Mouse (Mus musculus): ENCODE measurements around the gene Cdk2. TPM values are rescaled to one million over a fixed set of nuclear protein-coding genes. Genes with fewer than 3 reads are reported as not detected.
"Not testable (repeated sequence)": the region's sequence is repeated elsewhere in the genome, so short reads cannot be mapped to it uniquely, and the experiment has no call there.

The Cdk2 gene
- total and polyA plus RNA-seq, 3 experiments: 40.5 to 72.4 TPM; not detected in 1

GRCm38 (mm10) chr10:128725466-128725865, 20.6 kb upstream of the Cdk2 start:
- not testable (repeated sequence) for H3K9me3 ChIP-seq (replicated peaks; ENCODE audit: insufficient read depth, low read length); H3K4me1 ChIP-seq (ENCODE audit: control insufficient read depth in 1 of 2, insufficient read depth in 2 of 2, low read length in 2 of 2); H3K79me2 ChIP-seq (ENCODE audit: control insufficient read depth, insufficient read depth, low read length, poor library complexity); H3K36me3 ChIP-seq (ENCODE audit: control insufficient read depth in 1 of 2, insufficient read depth in 2 of 2, low read length in 2 of 2); H3K4me3 ChIP-seq (ENCODE audit: control insufficient read depth in 1 of 2, insufficient read depth in 1 of 2, low read depth in 2 of 2, low read length in 2 of 2); H3K27me3 ChIP-seq (ENCODE audit: control insufficient read depth in 1 of 2, insufficient read depth in 2 of 2, low read length in 2 of 2)
- TF ChIP-seq ZNF384 (IDR thresholded peaks at IDR 0.05; ENCODE audit: low read depth, low read length): peak; percentile 88
- peak; percentile 55 for DNase-seq (ENCODE audit: low read depth, low spot score)
- H3K9ac ChIP-seq (ENCODE audit: control insufficient read depth, low read depth, low read length, poor library complexity, severe bottlenecking): peak overlapping the region; percentile 25
- H3K27ac ChIP-seq (ENCODE audit: control insufficient read depth, low read depth, low read length): 0 out of 2 replicates have a peak overlapping the region, but pooled peaks have one; percentile 7

GRCm38 (mm10) chr10:128715559-128716537, 11.0 kb upstream of the Cdk2 start:
- H3K79me2 ChIP-seq (ENCODE audit: control insufficient read depth, insufficient read depth, low read length, poor library complexity): no peaks in the 10 kb centered on the region
- H3K27me3 ChIP-seq (ENCODE audit: control insufficient read depth in 1 of 2, insufficient read depth in 2 of 2, low read length in 2 of 2): no peaks in the 10 kb centered on the region
- peak; percentile 83 for DNase-seq (ENCODE audit: low read depth, low spot score)
- H3K4me1 ChIP-seq (ENCODE audit: control insufficient read depth in 1 of 2, insufficient read depth in 2 of 2, low read length in 2 of 2): peaks cover 0 to 12% of the 10 kb centered on the region in 2 experiments; a peak in 2 of 4 replicates
- peak overlapping the region; percentile 11 to 44 for H3K4me3 ChIP-seq (ENCODE audit: control insufficient read depth in 1 of 2, insufficient read depth in 1 of 2, low read depth in 2 of 2, low read length in 2 of 2)
- no peak overlapping the region for H3K27ac ChIP-seq (ENCODE audit: control insufficient read depth, low read depth, low read length)
- no peaks in the 10 kb centered on the region for H3K9me3 ChIP-seq (replicated peaks; ENCODE audit: insufficient read depth, low read length)
- H3K9ac ChIP-seq (ENCODE audit: control insufficient read depth, low read depth, low read length, poor library complexity, severe bottlenecking): peak overlapping the region; percentile 23
- H3K36me3 ChIP-seq (ENCODE audit: control insufficient read depth in 1 of 2, insufficient read depth in 2 of 2, low read length in 2 of 2): peaks cover 0 to 3% of the 10 kb centered on the region in 2 experiments; a peak in 1 of 4 replicates
- TF ChIP-seq ZKSCAN1 (IDR thresholded peaks at IDR 0.05; ENCODE audit: low read depth, low read length) (no peak), POLR2A (IDR thresholded peaks at IDR 0.05; ENCODE audit: control insufficient read depth in 1 of 2, insufficient read depth in 1 of 2, low read depth in 1 of 2, low read length in 2 of 2, poor library complexity in 1 of 2) (no peak), CHD2 (IDR thresholded peaks at IDR 0.05; ENCODE audit: low read length) (no peak), TBP (IDR thresholded peaks at IDR 0.05; ENCODE audit: low read depth, low read length) (no peak), HCFC1 (IDR thresholded peaks at IDR 0.05; ENCODE audit: low read depth, low read length) (0 out of 2 replicates have a peak, but pooled peaks have one; percentile 20), MAFK (IDR thresholded peaks at IDR 0.05; ENCODE audit: borderline replicate concordance, low read depth, low read length) (no peak), USF1 (IDR thresholded peaks at IDR 0.05; ENCODE audit: low read depth, low read length) (no peak), ELF1 (IDR thresholded peaks at IDR 0.05; ENCODE audit: low read depth, low read length) (0 out of 2 replicates have a peak, but pooled peaks have one; percentile 38), KAT2A (conservative IDR thresholded peaks at IDR 0.05; ENCODE audit: low read depth, low read length) (no peak), USF2 (IDR thresholded peaks at IDR 0.05; ENCODE audit: borderline replicate concordance in 1 of 2, insufficient read depth in 1 of 2, low read depth in 1 of 2, low read length in 2 of 2) (no peak), MEF2A (IDR thresholded peaks at IDR 0.05; ENCODE audit: extremely low read depth, insufficient replicate concordance, low read depth, low read length, poor library complexity, severe bottlenecking) (no peak), GATA1 (IDR thresholded peaks at IDR 0.05; ENCODE audit: low read depth, low read length) (no peak), ZMIZ1 (IDR thresholded peaks at IDR 0.05; ENCODE audit: low read depth, low read length) (peak; percentile 47; the same call in 1 of the 2 replicates), RAD21 (IDR thresholded peaks at IDR 0.05; ENCODE audit: low read depth, low read length) (no peak), ETS1 (IDR thresholded peaks at IDR 0.05; ENCODE audit: low read depth, low read length) (0 out of 2 replicates have a peak, but pooled peaks have one; percentile 1), CTCF (IDR thresholded peaks at IDR 0.05 in 2 of 3, conservative IDR thresholded peaks at IDR 0.05 in 1 of 3; ENCODE audit: control insufficient read depth in 1 of 3, insufficient read depth in 1 of 3, low read depth in 2 of 3, low read length in 3 of 3, poor library complexity in 1 of 3, severe bottlenecking in 1 of 3) (no peak)

GRCm38 (mm10) chr10:128711318-128711717, 6.5 kb upstream of the Cdk2 start:
- not testable (repeated sequence) for H3K79me2 ChIP-seq (ENCODE audit: control insufficient read depth, insufficient read depth, low read length, poor library complexity); H3K9me3 ChIP-seq (replicated peaks; ENCODE audit: insufficient read depth, low read length); H3K27ac ChIP-seq (ENCODE audit: control insufficient read depth, low read depth, low read length); H3K9ac ChIP-seq (ENCODE audit: control insufficient read depth, low read depth, low read length, poor library complexity, severe bottlenecking); H3K36me3 ChIP-seq (ENCODE audit: control insufficient read depth in 1 of 2, insufficient read depth in 2 of 2, low read length in 2 of 2); DNase-seq (ENCODE audit: low read depth, low spot score); H3K27me3 ChIP-seq (ENCODE audit: control insufficient read depth in 1 of 2, insufficient read depth in 2 of 2, low read length in 2 of 2); H3K4me3 ChIP-seq (ENCODE audit: control insufficient read depth in 1 of 2, insufficient read depth in 1 of 2, low read depth in 2 of 2, low read length in 2 of 2)
- peaks cover 0 to 11% of the 10 kb centered on the region in 2 experiments; a peak in 2 of 4 replicates for H3K4me1 ChIP-seq (ENCODE audit: control insufficient read depth in 1 of 2, insufficient read depth in 2 of 2, low read length in 2 of 2)
